Mouse (Mus musculus) lung, postnatal 0 days (tissue): ENCODE data around the gene Setd1b.

ENCODE experiments used
- CTCF ChIP-seq: IDR thresholded peaks from 2 replicates; pipeline ENCODE4 v1.5.1; 2016; ENCODE audit warnings: antibody characterized with exemption, mild to moderate bottlenecking
- EP300 ChIP-seq: IDR thresholded peaks from 2 replicates; pipeline ENCODE4 v1.6.1; 2016; ENCODE audit warnings: antibody characterized with exemption, mild to moderate bottlenecking, control low read depth

- TF ChIP-seq CTCF: no peak
- no peak for TF ChIP-seq EP300
Observed at GRCm38 (mm10) chr5:123159866-123160265, 17.9 kb downstream of the Setd1b start.
